Mouse (Mus musculus) brain, embryonic 14.5 days (tissue): ENCODE data around the gene Zcchc14.

ENCODE experiments used
- CTCF ChIP-seq: fragments of 200-500 bp; IDR thresholded peaks from 2 replicates; pipeline ENCODE4 v1.5.1; 2012; ENCODE audit warnings: inconsistent platforms, mild to moderate bottlenecking, moderate library complexity, borderline replicate concordance; ENCODE audit not compliant: insufficient read depth, insufficient read length; ENCODE audit errors: extremely low read depth
- POLR2A ChIP-seq: fragments of 200-500 bp; IDR thresholded peaks from 2 replicates; pipeline ENCODE4 v1.6.1; 2012; ENCODE audit warnings: mild to moderate bottlenecking, inconsistent platforms, borderline replicate concordance; ENCODE audit not compliant: poor library complexity, insufficient read depth, insufficient read length, severe bottlenecking; ENCODE audit errors: extremely low read depth

- peak; percentile 100 for TF ChIP-seq POLR2A
- no peak for TF ChIP-seq CTCF
These were observed at the start of gene Zcchc14 for GRCm38 (mm10) chr8:121652774-121653323.
